Mouse (Mus musculus): Measurements from ENCODE around the gene Ide. TPM values are rescaled to one million over a fixed set of nuclear protein-coding genes. Genes with fewer than 3 reads are reported as not detected.

Ide gene
- polyA plus RNA-seq, 1 experiment, result 12.0 TPM

DNA sequence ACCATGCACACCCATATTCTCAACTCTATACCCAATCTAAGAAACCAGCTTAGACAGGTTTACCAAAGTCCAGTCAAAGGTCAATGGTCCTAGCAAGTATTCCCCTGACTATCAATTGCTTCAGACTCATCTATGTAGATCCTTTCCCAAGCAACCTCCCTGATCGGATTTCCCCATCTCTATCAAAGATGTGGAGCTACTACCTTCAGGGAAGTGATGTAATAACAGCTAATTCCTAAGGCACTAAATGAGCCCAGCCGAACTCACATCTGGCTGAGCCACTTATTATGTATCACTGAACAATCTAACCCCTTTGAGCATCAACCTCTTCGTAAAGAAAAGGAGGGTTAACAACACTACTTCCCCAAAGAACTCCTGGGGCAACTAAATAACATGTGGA is 15.1 kb upstream of the Ide start:
- no peak overlapping the region for H3ac ChIP-seq (ENCODE audit: control insufficient read depth, insufficient read length)
- no peak for TF ChIP-seq TCF12 (IDR thresholded peaks at IDR 0.05; ENCODE audit: insufficient read depth, poor library complexity, severe bottlenecking)
- H3K4me2 ChIP-seq (ENCODE audit: low read depth), result no peak overlapping the region
- peaks cover 8% of the 10 kb centered on the region for H3K36me3 ChIP-seq (ENCODE audit: control insufficient read depth, insufficient read depth)
- H3K27me3 ChIP-seq (ENCODE audit: control insufficient read depth, insufficient read depth, insufficient read length), result no peaks in the 10 kb centered on the region
- H3K4me3 ChIP-seq, result no peak overlapping the region
- H3K79me2 ChIP-seq (ENCODE audit: control insufficient read depth, insufficient read depth), result peaks cover 30% of the 10 kb centered on the region

DNA sequence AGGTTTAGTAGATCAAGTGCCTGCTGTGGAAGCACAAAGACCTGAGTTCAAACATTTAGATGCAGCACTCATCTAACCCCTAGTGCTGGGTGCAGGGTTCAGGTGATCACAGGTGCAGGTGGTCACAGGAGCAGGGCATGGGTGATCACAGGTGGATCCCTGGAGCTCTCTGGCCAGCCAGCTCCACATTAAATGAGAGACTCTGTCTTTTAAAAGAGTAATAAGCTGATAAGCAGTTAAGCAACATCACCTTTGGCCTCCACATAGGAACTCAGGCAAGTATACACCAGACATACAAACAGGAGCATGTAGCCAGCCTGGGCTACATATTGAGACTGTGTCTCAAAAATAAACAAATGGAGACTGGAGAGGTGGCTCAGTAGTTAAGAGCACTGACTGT is 11.3 kb upstream of the Ide start:
- Histone ChIP-seq H3K27me3 (ENCODE audit: control insufficient read depth, insufficient read depth, insufficient read length) (no peaks in the 10 kb centered on the region), H3ac (ENCODE audit: control insufficient read depth, insufficient read length) (no peak overlapping the region), H3K4me3 (no peak overlapping the region), H3K4me2 (ENCODE audit: low read depth) (no peak overlapping the region), H3K79me2 (ENCODE audit: control insufficient read depth, insufficient read depth) (peaks cover 35% of the 10 kb centered on the region), H3K36me3 (ENCODE audit: control insufficient read depth, insufficient read depth) (peaks cover 8% of the 10 kb centered on the region)
- no peak for TF ChIP-seq E2F4 (IDR thresholded peaks at IDR 0.05; ENCODE audit: insufficient read depth)
- no peak for TF ChIP-seq SRF (IDR thresholded peaks at IDR 0.05; ENCODE audit: control insufficient read depth, insufficient read length, low read depth)
- no peak for TF ChIP-seq TCF3 (IDR thresholded peaks at IDR 0.05; ENCODE audit: insufficient read length, low read depth)
- no peak for TF ChIP-seq REST (IDR thresholded peaks at IDR 0.05; ENCODE audit: insufficient read depth, insufficient read length)

GRCm38 (mm10) chr19:37348331-37348730 is 10.7 kb upstream of the Ide start:
- no peak overlapping the region for H3K4me3 ChIP-seq
- H3K36me3 ChIP-seq (ENCODE audit: control insufficient read depth, insufficient read depth), result peaks cover 8% of the 10 kb centered on the region
- peaks cover 40% of the 10 kb centered on the region for H3K79me2 ChIP-seq (ENCODE audit: control insufficient read depth, insufficient read depth)
- H3K4me2 ChIP-seq (ENCODE audit: low read depth), result no peak overlapping the region
- no peak for TF ChIP-seq TCF3 (IDR thresholded peaks at IDR 0.05; ENCODE audit: insufficient read length, low read depth)
- TF ChIP-seq MAX (IDR thresholded peaks at IDR 0.05; ENCODE audit: low read depth), result no peak
- TF ChIP-seq POLR2AphosphoS2 (IDR thresholded peaks at IDR 0.05; ENCODE audit: insufficient read length, low read depth), result no peak
- TF ChIP-seq USF1 (IDR thresholded peaks at IDR 0.05; ENCODE audit: low read depth), result no peak
- no peak for TF ChIP-seq REST (IDR thresholded peaks at IDR 0.05; ENCODE audit: insufficient read depth, insufficient read length)
- TF ChIP-seq MYOD1 (IDR thresholded peaks at IDR 0.05; ENCODE audit: control insufficient read depth in 1 of 3, insufficient read length in 2 of 3, low read depth in 2 of 3), result no peak
- no peak for TF ChIP-seq CEBPB (IDR thresholded peaks at IDR 0.05; ENCODE audit: insufficient read depth, poor library complexity, severe bottlenecking)
- TF ChIP-seq TCF12 (IDR thresholded peaks at IDR 0.05; ENCODE audit: insufficient read depth, poor library complexity, severe bottlenecking), result no peak
- TF ChIP-seq POLR2A (IDR thresholded peaks at IDR 0.05; ENCODE audit: insufficient read length, low read depth), result no peak
- TF ChIP-seq E2F4 (IDR thresholded peaks at IDR 0.05; ENCODE audit: insufficient read depth), result no peak
- TF ChIP-seq MYOG (IDR thresholded peaks at IDR 0.05; ENCODE audit: control insufficient read depth in 1 of 3, insufficient read depth in 1 of 3, insufficient read length in 2 of 3, low read depth in 2 of 3), result no peak
- no peak for TF ChIP-seq SRF (IDR thresholded peaks at IDR 0.05; ENCODE audit: control insufficient read depth, insufficient read length, low read depth)
- H3ac ChIP-seq (ENCODE audit: control insufficient read depth, insufficient read length), result no peak overlapping the region
- no peaks in the 10 kb centered on the region for H3K27me3 ChIP-seq (ENCODE audit: control insufficient read depth, insufficient read depth, insufficient read length)

DNA sequence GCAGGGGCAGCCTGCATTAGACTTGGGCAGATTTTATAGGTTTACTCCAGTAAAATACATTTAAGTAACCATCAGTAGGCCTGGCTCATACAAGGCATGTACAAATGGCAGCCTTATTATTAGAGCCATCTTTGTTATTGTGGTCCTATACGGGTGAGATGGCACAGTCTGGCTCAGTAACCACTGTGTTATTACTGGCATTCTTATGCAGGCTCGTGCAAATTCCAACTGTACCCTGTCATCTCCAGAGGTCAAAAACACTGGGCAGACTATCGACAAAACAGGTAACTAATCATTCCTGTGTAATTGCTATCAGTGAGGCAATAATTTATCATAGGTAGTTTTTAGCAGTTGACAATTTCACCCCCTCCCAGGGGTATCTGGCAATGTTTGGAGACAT is 8.6 kb upstream of the Ide start:
- TF ChIP-seq POLR2AphosphoS2 (IDR thresholded peaks at IDR 0.05; ENCODE audit: insufficient read length, low read depth) (no peak), TCF12 (IDR thresholded peaks at IDR 0.05; ENCODE audit: insufficient read depth, poor library complexity, severe bottlenecking) (no peak), MYOG (IDR thresholded peaks at IDR 0.05; ENCODE audit: control insufficient read depth in 1 of 3, insufficient read depth in 1 of 3, insufficient read length in 2 of 3, low read depth in 2 of 3) (no peak), USF1 (IDR thresholded peaks at IDR 0.05; ENCODE audit: low read depth) (no peak), POLR2A (IDR thresholded peaks at IDR 0.05; ENCODE audit: insufficient read length, low read depth) (no peak), TCF3 (IDR thresholded peaks at IDR 0.05; ENCODE audit: insufficient read length, low read depth) (no peak), MYOD1 (IDR thresholded peaks at IDR 0.05; ENCODE audit: control insufficient read depth in 1 of 3, insufficient read length in 2 of 3, low read depth in 2 of 3) (no peak), E2F4 (IDR thresholded peaks at IDR 0.05; ENCODE audit: insufficient read depth) (no peak), MAX (IDR thresholded peaks at IDR 0.05; ENCODE audit: low read depth) (no peak), CEBPB (IDR thresholded peaks at IDR 0.05; ENCODE audit: insufficient read depth, poor library complexity, severe bottlenecking) (no peak), SRF (IDR thresholded peaks at IDR 0.05; ENCODE audit: control insufficient read depth, insufficient read length, low read depth) (no peak), REST (IDR thresholded peaks at IDR 0.05; ENCODE audit: insufficient read depth, insufficient read length) (no peak)
- no peaks in the 10 kb centered on the region for H3K36me3 ChIP-seq (ENCODE audit: control insufficient read depth, insufficient read depth)
- peaks cover 43% of the 10 kb centered on the region for H3K79me2 ChIP-seq (ENCODE audit: control insufficient read depth, insufficient read depth)
- no peaks in the 10 kb centered on the region for H3K27me3 ChIP-seq (ENCODE audit: control insufficient read depth, insufficient read depth, insufficient read length)
- no peak overlapping the region for H3ac ChIP-seq (ENCODE audit: control insufficient read depth, insufficient read length)
- no peak overlapping the region for H3K4me3 ChIP-seq
- H3K4me2 ChIP-seq (ENCODE audit: low read depth), result no peak overlapping the region

GRCm38 (mm10) chr19:37343899-37344298 is 6.2 kb upstream of the Ide start:
- TF ChIP-seq MAX (IDR thresholded peaks at IDR 0.05; ENCODE audit: low read depth), result no peak
- no peak for TF ChIP-seq SRF (IDR thresholded peaks at IDR 0.05; ENCODE audit: control insufficient read depth, insufficient read length, low read depth)
- TF ChIP-seq TCF12 (IDR thresholded peaks at IDR 0.05; ENCODE audit: insufficient read depth, poor library complexity, severe bottlenecking), result no peak
- TF ChIP-seq REST (IDR thresholded peaks at IDR 0.05; ENCODE audit: insufficient read depth, insufficient read length), result no peak
- TF ChIP-seq E2F4 (IDR thresholded peaks at IDR 0.05; ENCODE audit: insufficient read depth), result no peak
- no peak for TF ChIP-seq CEBPB (IDR thresholded peaks at IDR 0.05; ENCODE audit: insufficient read depth, poor library complexity, severe bottlenecking)
- no peak for TF ChIP-seq TCF3 (IDR thresholded peaks at IDR 0.05; ENCODE audit: insufficient read length, low read depth)
- no peak for TF ChIP-seq POLR2A (IDR thresholded peaks at IDR 0.05; ENCODE audit: insufficient read length, low read depth)
- no peak for TF ChIP-seq POLR2AphosphoS2 (IDR thresholded peaks at IDR 0.05; ENCODE audit: insufficient read length, low read depth)
- TF ChIP-seq MYOG (IDR thresholded peaks at IDR 0.05; ENCODE audit: control insufficient read depth in 1 of 3, insufficient read depth in 1 of 3, insufficient read length in 2 of 3, low read depth in 2 of 3), result no peak
- no peak for TF ChIP-seq USF1 (IDR thresholded peaks at IDR 0.05; ENCODE audit: low read depth)
- no peak for TF ChIP-seq MYOD1 (IDR thresholded peaks at IDR 0.05; ENCODE audit: control insufficient read depth in 1 of 3, insufficient read length in 2 of 3, low read depth in 2 of 3)
- Histone ChIP-seq H3K4me2 (ENCODE audit: low read depth) (no peak overlapping the region), H3ac (ENCODE audit: control insufficient read depth, insufficient read length) (no peak overlapping the region), H3K36me3 (ENCODE audit: control insufficient read depth, insufficient read depth) (no peaks in the 10 kb centered on the region), H3K79me2 (ENCODE audit: control insufficient read depth, insufficient read depth) (peaks cover 31% of the 10 kb centered on the region), H3K4me3 (no peak overlapping the region), H3K27me3 (ENCODE audit: control insufficient read depth, insufficient read depth, insufficient read length) (no peaks in the 10 kb centered on the region)

All from myocyte (in vitro differentiated cells).